Mouse (Mus musculus) stomach, postnatal 0 days (tissue): ENCODE results near the gene Mrps15. TPM values are rescaled to one million over a fixed set of nuclear protein-coding genes. Genes with fewer than 3 reads are reported as not detected.

Experiments used
- ATAC-seq: fragments of 200-750 bp; cut with Nextera tagmentation; 2 replicates; pipeline ENCODE4 v1.8.0; 2017; ENCODE audit not compliant: low FRiP score, low TSS enrichment
- DNase-seq: peaks from one replicate; pipeline ENCODE4 v3.0.0-alpha.2; 2016; ENCODE audit warnings: low spot score
- H3K27ac ChIP-seq: fragments of 300-500 bp; sonication (generic); replicated peaks from 2 replicates; pipeline ENCODE4 v1.5.1; 2014; ENCODE audit warnings: mild to moderate bottlenecking, control low read depth
- H3K27me3 ChIP-seq: fragments of 300-500 bp; sonication (generic); 2 replicates; pipeline ENCODE4 v1.6.1; 2014; ENCODE audit warnings: low read length; ENCODE audit not compliant: control insufficient read depth, insufficient read depth
- H3K36me3 ChIP-seq: fragments of 300-500 bp; sonication (generic); 2 replicates; pipeline ENCODE4 v1.6.1; 2014; ENCODE audit warnings: low read length, mixed read lengths; ENCODE audit not compliant: control insufficient read depth, insufficient read depth
- H3K4me1 ChIP-seq: fragments of 300-500 bp; sonication (generic); replicated peaks from 2 replicates; pipeline ENCODE4 v1.6.1; 2014; ENCODE audit warnings: antibody characterized with exemption; ENCODE audit not compliant: control insufficient read depth, insufficient read depth
- H3K4me2 ChIP-seq: fragments of 300-500 bp; sonication (generic); replicated peaks from 2 replicates; pipeline ENCODE4 v1.6.1; 2014; ENCODE audit warnings: low read depth, mild to moderate bottlenecking, control low read depth, moderate library complexity
- H3K4me3 ChIP-seq: fragments of 300-500 bp; sonication (generic); 2 replicates; pipeline ENCODE4 v1.5.1; 2014; ENCODE audit warnings: low read depth, low read length, control low read depth
- H3K9ac ChIP-seq: fragments of 300-500 bp; sonication (generic); 2 replicates; pipeline ENCODE4 v1.6.1; 2014; ENCODE audit warnings: mild to moderate bottlenecking, low read length, control low read depth, mixed read lengths
- H3K9me3 ChIP-seq: fragments of 300-500 bp; sonication (generic); 2 replicates; pipeline ENCODE4 v1.6.1; 2016; ENCODE audit warnings: low read length; ENCODE audit not compliant: control insufficient read depth
- CTCF ChIP-seq: IDR thresholded peaks from 2 replicates; pipeline ENCODE4 v1.5.1; 2016; ENCODE audit warnings: antibody characterized with exemption, low read depth, mild to moderate bottlenecking, moderate library complexity
- EP300 ChIP-seq: optimal IDR thresholded peaks from 2 replicates; pipeline ENCODE3; 2016; ENCODE audit warnings: antibody characterized with exemption
- WGBS: fragments of 180-500 bp; shearing (Covaris S2); extraction: QIAGEN DNeasy Blood & Tissue Kit; methylation state at CpG from one replicate; pipeline ENCODE4 v1.1.7; 2014; 5-methylcytosine and 5-hydroxymethylcytosine counted together
- polyA plus RNA-seq: library from polyadenylated mRNA; unstranded; fragments of >200 nt; fragmentation: Nextera tagmentation; extraction: Ambion mirVana; gene quantifications from 2 replicates; pipeline ENCODE4 v1.2.1, GENCODE M21; 2015

The Mrps15 gene
- polyA plus RNA-seq, 1 experiment from 2014 or later = 90.0 TPM

GRCm38 (mm10) chr4:126051617-126052016, 4.9 kb downstream of the Mrps15 start:
- H3K4me2 ChIP-seq = no peak overlapping the region
- H3K36me3 ChIP-seq = peaks cover 19% of the 10 kb centered on the region; the same call in 1 of the 2 replicates
- no peak overlapping the region for H3K4me3 ChIP-seq
- DNase-seq (no peak), ATAC-seq (no peak)
- no peaks in the 10 kb centered on the region for H3K27me3 ChIP-seq
- no peak overlapping the region for H3K27ac ChIP-seq
- no peaks in the 10 kb centered on the region for H3K9me3 ChIP-seq
- TF ChIP-seq CTCF (no peak), EP300 (no peak)
- H3K4me1 ChIP-seq = peaks cover 4% of the 10 kb centered on the region; the same call in 1 of the 2 replicates
- WGBS = 72% methylated on average over 7 of the region's 7 CpGs
- no peak overlapping the region for H3K9ac ChIP-seq

- 10% methylated on average over 19 of the region's 19 CpGs for WGBS
- Histone ChIP-seq H3K27ac (peak overlapping the region; percentile 35; the same call in 1 of the 2 replicates), H3K36me3 (peaks cover 14% of the 10 kb centered on the region; the same call in 1 of the 2 replicates), H3K9me3 (no peaks in the 10 kb centered on the region), H3K27me3 (no peaks in the 10 kb centered on the region), H3K4me1 (peaks cover 5% of the 10 kb centered on the region; the same call in 1 of the 2 replicates), H3K9ac (peak overlapping the region; percentile 55), H3K4me2 (peak overlapping the region; percentile 86), H3K4me3 (peak overlapping the region; percentile 61)
- DNase-seq (peak; percentile 23), ATAC-seq (peak; percentile 19; the same call in 1 of the 2 replicates)
- TF ChIP-seq CTCF (no peak), EP300 (no peak)
These were observed 10.7 kb downstream of the Mrps15 start for GRCm38 (mm10) chr4:126057207-126058133.

GRCm38 (mm10) chr4:126058134-126058996, 11.6 kb downstream of the Mrps15 start, which contains the start of gene Oscp1:
Gene Oscp1 (plus strand): TSS chr4:126058565.
- peak within 1 kb of the TSS; percentile 86 for H3K4me2 ChIP-seq
- H3K27me3 ChIP-seq = no peaks in the 10 kb centered on the region
- H3K36me3 ChIP-seq = peaks cover 14% of the 10 kb centered on the region; the same call in 1 of the 2 replicates
- peak within 1 kb of the TSS; percentile 61 for H3K4me3 ChIP-seq
- H3K4me1 ChIP-seq = peaks cover 5% of the 10 kb centered on the region; the same call in 1 of the 2 replicates
- peak; percentile 98 for ATAC-seq
- no peak for TF ChIP-seq CTCF
- peak; percentile 63 for TF ChIP-seq EP300
- WGBS = under 1% methylated on average over 57 of the region's 57 CpGs
- peak within 1 kb of the TSS; percentile 62 for H3K9ac ChIP-seq
- peak within 1 kb of the TSS; percentile 35; the same call in 1 of the 2 replicates for H3K27ac ChIP-seq
- peak; percentile 90 for DNase-seq
- H3K9me3 ChIP-seq = no peaks in the 10 kb centered on the region

- 35% methylated on average over 9 of the region's 9 CpGs for WGBS
- peak overlapping the region; percentile 86 for H3K4me2 ChIP-seq
- ATAC-seq = no peak
- H3K36me3 ChIP-seq = peaks cover 10% of the 10 kb centered on the region; the same call in 1 of the 2 replicates
- H3K27me3 ChIP-seq = no peaks in the 10 kb centered on the region
- peaks cover 5% of the 10 kb centered on the region; the same call in 1 of the 2 replicates for H3K4me1 ChIP-seq
- H3K9me3 ChIP-seq = no peaks in the 10 kb centered on the region
- no peak overlapping the region for H3K27ac ChIP-seq
- TF ChIP-seq EP300 = no peak
- TF ChIP-seq CTCF = no peak
- no peak for DNase-seq
- peak overlapping the region; percentile 61 for H3K4me3 ChIP-seq
- H3K9ac ChIP-seq = peak overlapping the region; percentile 62
These were observed 12.3 kb downstream of the Mrps15 start for GRCm38 (mm10) chr4:126058997-126059362.

GRCm38 (mm10) chr4:126062856-126063255, 16.1 kb downstream of the Mrps15 start:
- DNase-seq (no peak), ATAC-seq (no peak)
- 50% methylated on average over 1 of the region's 1 CpGs for WGBS
- Histone ChIP-seq H3K27ac (no peak overlapping the region), H3K4me2 (no peak overlapping the region), H3K27me3 (no peaks in the 10 kb centered on the region), H3K9ac (no peak overlapping the region), H3K4me3 (no peak overlapping the region), H3K36me3 (no peaks in the 10 kb centered on the region), H3K9me3 (no peaks in the 10 kb centered on the region), H3K4me1 (0 out of 2 replicates have a peak, but pooled peaks cover under 1% of the 10 kb centered on the region)
- TF ChIP-seq CTCF = no peak
- no peak for TF ChIP-seq EP300
